Mouse (Mus musculus) cerebellum, adult 2 months (tissue): ENCODE results near the gene Itfg1.

Source experiments
- CTCF ChIP-seq: fragments of 200-500 bp; IDR thresholded peaks from 2 replicates; pipeline ENCODE4 v1.5.1; 2011; ENCODE audit warnings: low read depth, mild to moderate bottlenecking, control low read depth, low read length, moderate library complexity, borderline replicate concordance; ENCODE audit not compliant: insufficient read depth
- POLR2A ChIP-seq: fragments of 200-500 bp; IDR thresholded peaks from 2 replicates; pipeline ENCODE4 v1.6.1; 2011; ENCODE audit warnings: low read length, control low read depth, borderline replicate concordance; ENCODE audit not compliant: insufficient read depth

DNA sequence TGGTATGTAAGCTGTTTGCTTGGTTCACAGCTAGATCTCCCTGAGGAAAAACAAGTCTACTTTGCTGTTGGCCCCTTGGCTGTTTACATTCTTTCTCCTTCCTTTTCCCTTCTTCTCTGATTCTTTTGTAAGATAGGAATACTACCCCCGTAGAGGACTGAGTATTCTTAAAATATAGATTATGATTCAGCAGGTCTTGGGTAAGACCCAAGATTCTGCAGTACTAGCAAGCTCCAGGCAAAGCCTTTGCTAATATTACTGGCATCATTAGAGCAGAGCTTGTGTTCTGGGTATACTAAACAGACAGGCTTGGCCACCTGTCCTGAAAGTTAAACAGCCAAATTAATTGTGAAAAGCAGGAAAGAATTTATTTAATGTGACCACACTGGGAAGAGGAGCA lies 21.7 kb upstream of the Itfg1 start:
- TF ChIP-seq CTCF (no peak), POLR2A (no peak)
